ENCODE assay signal across 15 mouse cellular contexts in the genomic region with DNA sequence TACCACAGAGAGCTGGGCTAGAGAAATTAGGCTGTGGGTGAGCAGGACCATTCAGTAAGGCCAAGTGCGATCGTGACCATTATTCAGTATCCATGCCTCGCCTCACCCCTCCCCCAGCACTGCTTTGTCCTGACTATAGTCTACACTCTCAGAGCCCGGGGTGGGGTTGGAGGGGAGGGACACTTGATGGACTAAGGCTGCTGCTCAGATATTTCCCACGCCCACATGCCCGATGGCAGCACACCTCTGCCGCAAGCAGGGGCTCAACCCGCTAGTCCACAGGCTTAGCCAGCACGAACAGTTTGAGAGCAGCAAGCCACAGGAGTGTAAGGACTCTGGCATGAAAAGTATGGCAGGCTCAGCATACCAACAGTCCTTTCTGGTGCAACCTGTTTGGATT. TPM values are rescaled to one million over a fixed set of nuclear protein-coding genes. Genes with fewer than 3 reads are reported as not detected.
DNase-seq lines count a peak whose midpoint lies in the region; ATAC-seq and TF ChIP-seq lines count a peak whose summit lies in the region.
"Had no signal": no experiment of that assay in that cellular context is flagged by ENCODE, and none has a peak within 500 bp of the region (broad histone marks: within the 10 kb centered on the region; RNA-seq: fewer than 3 reads in every experiment).

No protein-coding gene starts in this region.

- TF ChIP-seq EP300 in lung, postnatal 0 days (IDR thresholded peaks at IDR 0.05): no peak; the same call in 1 of the 2 replicates

- no peak overlapping the region for H3K4me3 ChIP-seq in forebrain, embryonic 13.5 days
- no peak overlapping the region for H3K4me3 ChIP-seq in lung, postnatal 0 days (ENCODE audit: low read depth, low read length)
- H3K4me3 ChIP-seq in midbrain, postnatal 0 days (ENCODE audit: low read depth, low read length): no peak overlapping the region
- no peak overlapping the region for H3K4me3 ChIP-seq in left cerebral cortex, adult 2 months

- 29% methylated on average over 9 of the region's 9 CpGs for WGBS in forebrain, embryonic 13.5 days
- 62% methylated on average over 9 of the region's 9 CpGs for WGBS in lung, postnatal 0 days
- WGBS in midbrain, postnatal 0 days: 49% methylated on average over 9 of the region's 9 CpGs

- H3K9ac ChIP-seq in forebrain, embryonic 13.5 days: no peak overlapping the region
- no peak overlapping the region for H3K9ac ChIP-seq in lung, postnatal 0 days (replicated peaks; ENCODE audit: low read depth)
- H3K9ac ChIP-seq in midbrain, postnatal 0 days (replicated peaks; ENCODE audit: low read length, poor library complexity, severe bottlenecking): no peak overlapping the region

- H3K9me3 ChIP-seq in forebrain, embryonic 13.5 days (replicated peaks): no peaks in the 10 kb centered on the region
- H3K9me3 ChIP-seq in lung, postnatal 0 days (ENCODE audit: low read length): no peaks in the 10 kb centered on the region
- no peaks in the 10 kb centered on the region for H3K9me3 ChIP-seq in midbrain, postnatal 0 days (ENCODE audit: low read length)

- no peak overlapping the region for H3K27ac ChIP-seq in forebrain, embryonic 13.5 days
- peak overlapping the region; percentile 72 for H3K27ac ChIP-seq in lung, postnatal 0 days (ENCODE audit: low read length)
- no peak overlapping the region for H3K27ac ChIP-seq in midbrain, postnatal 0 days (ENCODE audit: low read depth, low read length)
- H3K27ac ChIP-seq in left cerebral cortex, adult 2 months: no peak overlapping the region

- no peak for TF ChIP-seq CTCF in lung, postnatal 0 days (IDR thresholded peaks at IDR 0.05)
- no peak for TF ChIP-seq CTCF in midbrain, postnatal 0 days (IDR thresholded peaks at IDR 0.05)
- no peak for TF ChIP-seq CTCF in left cerebral cortex, adult 2 months (IDR thresholded peaks at IDR 0.05)

- H3K36me3 ChIP-seq in forebrain, embryonic 13.5 days (ENCODE audit: poor library complexity, severe bottlenecking): no peaks in the 10 kb centered on the region
- H3K36me3 ChIP-seq in lung, postnatal 0 days (ENCODE audit: insufficient read depth, low read length): no peaks in the 10 kb centered on the region
- H3K36me3 ChIP-seq in midbrain, postnatal 0 days (ENCODE audit: insufficient read depth, low read length): no peaks in the 10 kb centered on the region

- peak overlapping the region; percentile 28; the same call in 1 of the 2 replicates for H3K4me2 ChIP-seq in forebrain, embryonic 13.5 days
- H3K4me2 ChIP-seq in lung, postnatal 0 days (replicated peaks; ENCODE audit: low read depth, low read length): no peak overlapping the region; the same call in 1 of the 2 replicates
- H3K4me2 ChIP-seq in midbrain, postnatal 0 days (ENCODE audit: low read depth, low read length, poor library complexity, severe bottlenecking): 0 out of 2 replicates have a peak overlapping the region, but pooled peaks have one; percentile 1

- H3K27me3 ChIP-seq in forebrain, embryonic 13.5 days: 0 out of 2 replicates have a peak, but pooled peaks cover 5% of the 10 kb centered on the region
- H3K27me3 ChIP-seq in lung, postnatal 0 days (replicated peaks; ENCODE audit: insufficient read depth, low read length): no peaks in the 10 kb centered on the region
- H3K27me3 ChIP-seq in midbrain, postnatal 0 days (ENCODE audit: insufficient read depth, low read length): no peaks in the 10 kb centered on the region

- ATAC-seq in forebrain, embryonic 13.5 days: peak; percentile 51; the same call in 1 of the 2 replicates
- ATAC-seq in lung, postnatal 0 days: peak; percentile 92
- no peak for ATAC-seq in midbrain, postnatal 0 days (ENCODE audit: low FRiP score)

- 0 out of 2 replicates have a peak, but pooled peaks cover 7% of the 10 kb centered on the region for H3K4me1 ChIP-seq in forebrain, embryonic 13.5 days
- no peaks in the 10 kb centered on the region for H3K4me1 ChIP-seq in lung, postnatal 0 days (ENCODE audit: insufficient read depth, low read depth, low read length)
- H3K4me1 ChIP-seq in midbrain, postnatal 0 days (ENCODE audit: insufficient read depth, low read length): no peaks in the 10 kb centered on the region

- peak; percentile 9 for DNase-seq in ZHBTc4 (ENCODE audit: low read depth, low spot score)
- DNase-seq in lung, postnatal 0 days (ENCODE audit: low spot score): peak; percentile 67
- no peak for DNase-seq in midbrain, postnatal 0 days (ENCODE audit: low spot score)
- no peak for DNase-seq in left cerebral cortex, adult 2 months (ENCODE audit: extremely low spot score in 1 of 2, low spot score in 2 of 2)
- DNase-seq in adrenal gland, postnatal 36 days: no peak
- DNase-seq in cerebellum, postnatal 10 days: no peak
- no peak for DNase-seq in layer of hippocampus, adult 9-11 months
- DNase-seq: adrenal gland, postnatal 10 days; cerebellum, adult 11-12 months; gastrocnemius, postnatal 10 days; heart, postnatal 10 days; kidney, postnatal 10 days; left cerebral cortex, postnatal 4 days had no signal

- intact Hi-C loops in left cerebral cortex, adult 2 months (cut with DNase I): no loop called here

RNA-seq across cellular contexts. Expression of a gene that starts 6.1 kb away (rescaled TPM):
- not detected in 2 replicates for polyA plus RNA-seq in forebrain, embryonic 13.5 days (2015; fragmentation: Nextera tagmentation; extraction: Ambion mirVana)
- polyA plus RNA-seq in lung, postnatal 0 days (2015; fragmentation: Nextera tagmentation; extraction: Ambion mirVana): 0.06 TPM in 1 of 2 replicates, not detected in the other
- not detected in 2 replicates for total RNA-seq in midbrain, postnatal 0 days (2014; rRNA removed)
- polyA plus RNA-seq in midbrain, postnatal 0 days (2015; fragmentation: Nextera tagmentation; extraction: Ambion mirVana): 0.07 and 0.19 TPM in 2 replicates
- not detected for total RNA-seq in left cerebral cortex, adult 2 months (2021)
- total RNA-seq in adrenal gland, postnatal 36 days (2021): not detected
- total RNA-seq: gastrocnemius, postnatal 10 days; heart, postnatal 10 days; left cerebral cortex, postnatal 4 days had no signal

RNA-seq across cellular contexts. Expression of a gene that starts 25.4 kb away (rescaled TPM):
- polyA plus RNA-seq in forebrain, embryonic 13.5 days (2015; fragmentation: Nextera tagmentation; extraction: Ambion mirVana): 54.5 and 61.0 TPM in 2 replicates
- 56.3 and 66.6 TPM in 2 replicates for polyA plus RNA-seq in lung, postnatal 0 days (2015; fragmentation: Nextera tagmentation; extraction: Ambion mirVana)
- total RNA-seq in midbrain, postnatal 0 days (2014; rRNA removed): 49.1 and 88.9 TPM in 2 replicates
- 42.4 and 48.3 TPM in 2 replicates for polyA plus RNA-seq in midbrain, postnatal 0 days (2015; fragmentation: Nextera tagmentation; extraction: Ambion mirVana)
- total RNA-seq in left cerebral cortex, adult 2 months (2021): 10 to 100 TPM; 69.9 to 78.3 TPM
- 10 to 100 TPM; 71.7 to 74.6 TPM for total RNA-seq in adrenal gland, postnatal 36 days (2021)

RNA-seq across cellular contexts. Expression of a gene that starts 34.2 kb away (rescaled TPM):
- polyA plus RNA-seq in forebrain, embryonic 13.5 days (2015; fragmentation: Nextera tagmentation; extraction: Ambion mirVana): not detected in 2 replicates
- not detected in 2 replicates for polyA plus RNA-seq in lung, postnatal 0 days (2015; fragmentation: Nextera tagmentation; extraction: Ambion mirVana)
- not detected in 2 replicates for total RNA-seq in midbrain, postnatal 0 days (2014; rRNA removed)
- not detected in 2 replicates for polyA plus RNA-seq in midbrain, postnatal 0 days (2015; fragmentation: Nextera tagmentation; extraction: Ambion mirVana)
- total RNA-seq in left cerebral cortex, adult 2 months (2021): not detected
- total RNA-seq in adrenal gland, postnatal 36 days (2021): not detected
- total RNA-seq: adrenal gland, postnatal 10 days; left cerebral cortex, postnatal 4 days had no signal
- polyA plus RNA-seq: liver, embryonic 16.5 days had no signal

RNA-seq across cellular contexts. Expression of a gene that starts 50.2 kb away (rescaled TPM):
- 468 and 476 TPM in 2 replicates for polyA plus RNA-seq in forebrain, embryonic 13.5 days (2015; fragmentation: Nextera tagmentation; extraction: Ambion mirVana)
- polyA plus RNA-seq in lung, postnatal 0 days (2015; fragmentation: Nextera tagmentation; extraction: Ambion mirVana): 167 and 191 TPM in 2 replicates
- 222 and 287 TPM in 2 replicates for total RNA-seq in midbrain, postnatal 0 days (2014; rRNA removed)
- polyA plus RNA-seq in midbrain, postnatal 0 days (2015; fragmentation: Nextera tagmentation; extraction: Ambion mirVana): 256 and 287 TPM in 2 replicates
- 100 to 1,000 TPM; 216 to 245 TPM for total RNA-seq in left cerebral cortex, adult 2 months (2021)
- 100 to 1,000 TPM; 398 to 439 TPM for total RNA-seq in adrenal gland, postnatal 36 days (2021)

Comparison
In these comparisons a context has a peak if more than half of its experiments do, and no peak if none do; other contexts are left out.
1. DNase-seq: peak in ZHBTc4 (single experiment) and lung, postnatal 0 days (single experiment); none in midbrain, postnatal 0 days (single experiment), left cerebral cortex, adult 2 months (0 of 2), adrenal gland, postnatal 36 days (0 of 2), cerebellum, postnatal 10 days (0 of 2) and layer of hippocampus, adult 9-11 months (single experiment).